Mouse (Mus musculus) neutrophil, adult 5-6 weeks (primary cell): ENCODE measurements around the gene Trpm3. TPM values are rescaled to one million over a fixed set of nuclear protein-coding genes. Genes with fewer than 3 reads are reported as not detected.

Experiments
- ATAC-seq: fragments of 151-379, 151-347 bp; 2 replicates; pipeline ENCODE4 v1.8.0; 2017; ENCODE audit warnings: mild to moderate bottlenecking, moderate TSS enrichment; ENCODE audit not compliant: insufficient number of reproducible peaks, poor library complexity, low FRiP score, severe bottlenecking; ENCODE audit errors: extremely low read depth
- total RNA-seq: library from RNA; stranded (forward); fragments of 200-1000 nt; gene quantifications from 2 replicates; pipeline ENCODE4 v1.2.3, GENCODE M21; 2017

Gene Trpm3
- total RNA-seq, 1 experiment from 2014 or later: not detected

DNA sequence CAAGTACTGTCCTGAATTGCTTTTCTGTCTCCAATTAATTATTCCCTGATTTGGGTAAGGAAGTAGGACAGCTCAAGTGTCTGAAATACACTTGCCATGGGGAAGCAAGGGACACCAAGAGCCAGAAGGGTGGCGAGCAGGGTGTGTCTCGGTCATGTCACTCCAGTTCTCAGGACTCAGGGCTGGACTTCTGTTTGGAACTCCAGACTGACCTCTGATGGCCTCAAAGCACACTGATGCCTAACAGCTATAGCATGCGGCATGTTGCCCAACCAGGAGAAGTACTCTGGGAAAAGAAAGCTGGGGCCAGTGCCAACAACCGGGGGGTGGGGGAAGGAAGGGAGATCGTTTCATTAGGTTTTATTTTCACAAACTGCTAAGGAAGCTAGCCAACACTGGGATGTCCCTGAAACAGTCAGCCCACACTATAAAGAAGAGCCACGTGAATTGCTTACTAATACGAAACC, 791.6 kb downstream of the Trpm3 start:
- no peak for ATAC-seq

DNA sequence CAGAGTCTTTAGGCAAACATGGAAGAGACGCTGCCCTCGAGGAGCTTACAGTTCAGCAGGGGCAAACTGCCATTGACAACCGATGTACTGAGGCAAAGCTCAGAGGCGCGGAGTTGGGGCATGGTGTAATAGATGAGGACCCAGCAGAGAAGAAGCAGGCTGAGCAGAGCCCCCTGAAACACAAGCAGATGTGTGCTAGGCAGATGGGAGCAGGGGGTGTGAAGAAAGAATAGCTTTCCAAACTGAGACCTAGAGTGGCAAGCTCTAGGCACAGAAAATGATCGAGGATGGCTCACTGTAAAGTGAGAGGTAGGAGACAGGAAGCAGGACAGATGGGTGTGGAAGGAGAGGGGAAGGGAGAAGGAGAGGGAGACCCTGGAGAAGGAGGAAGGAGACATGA, 792.2 kb downstream of the Trpm3 start:
- ATAC-seq: no peak

DNA sequence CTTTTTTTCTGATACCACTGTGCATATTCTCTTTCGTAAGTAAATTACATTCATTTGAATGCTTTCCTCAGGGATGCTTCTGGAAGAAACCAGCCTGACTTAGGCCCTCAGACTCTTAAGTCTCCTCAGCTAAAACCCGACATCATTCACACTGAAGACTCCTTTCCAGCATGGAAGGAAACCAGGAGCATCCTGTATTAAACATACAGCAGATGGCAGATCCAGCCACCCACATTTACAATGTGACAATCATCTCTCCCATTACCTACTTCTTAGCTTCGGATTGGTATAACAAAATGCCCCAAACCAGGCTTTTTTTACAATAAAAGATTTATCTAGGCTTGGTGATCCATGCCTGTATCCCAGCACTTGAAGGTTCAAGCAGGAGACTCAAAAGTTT, 796.2 kb downstream of the Trpm3 start:
- no peak for ATAC-seq

DNA sequence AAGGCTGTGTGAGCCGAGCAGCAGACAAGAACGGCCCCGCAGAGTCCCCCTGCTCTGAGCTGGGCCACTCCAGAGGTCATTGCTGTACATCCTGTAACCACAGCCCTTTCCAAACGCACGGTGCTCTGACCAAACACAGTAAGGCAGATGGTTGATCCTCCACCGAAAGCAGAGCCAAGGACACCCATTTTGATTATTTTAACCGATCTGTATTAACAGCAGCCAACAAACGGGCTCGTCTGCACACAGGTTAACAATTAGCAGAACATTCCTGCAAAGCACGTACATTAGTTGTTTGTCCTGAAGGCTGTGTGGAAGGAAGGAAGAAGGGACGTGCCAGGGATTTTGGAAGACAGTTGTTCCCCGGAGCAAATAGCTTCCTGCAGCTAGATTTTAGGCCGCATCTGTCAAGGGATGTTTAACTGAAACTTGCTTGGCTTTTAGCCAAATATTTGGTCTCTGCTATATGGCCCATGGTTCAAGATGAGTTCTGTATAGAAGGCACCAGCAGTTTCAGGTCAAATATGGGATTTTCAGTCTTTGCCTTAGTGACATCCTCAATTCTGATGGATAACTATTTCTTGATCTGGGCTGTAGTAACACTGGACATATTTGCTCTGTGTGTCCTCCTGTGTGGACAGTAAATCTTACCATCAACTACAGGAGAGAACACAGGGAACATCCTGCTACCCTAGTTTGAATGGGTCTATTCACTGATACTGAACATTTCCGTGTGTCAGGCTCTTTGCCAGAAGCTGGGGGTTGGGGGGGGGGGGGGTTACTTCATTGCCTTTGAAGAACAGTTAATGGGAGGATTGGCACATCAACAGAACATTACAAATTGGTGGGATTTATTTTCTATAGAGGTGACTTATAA, 800.2 kb downstream of the Trpm3 start:
- ATAC-seq: no peak

DNA sequence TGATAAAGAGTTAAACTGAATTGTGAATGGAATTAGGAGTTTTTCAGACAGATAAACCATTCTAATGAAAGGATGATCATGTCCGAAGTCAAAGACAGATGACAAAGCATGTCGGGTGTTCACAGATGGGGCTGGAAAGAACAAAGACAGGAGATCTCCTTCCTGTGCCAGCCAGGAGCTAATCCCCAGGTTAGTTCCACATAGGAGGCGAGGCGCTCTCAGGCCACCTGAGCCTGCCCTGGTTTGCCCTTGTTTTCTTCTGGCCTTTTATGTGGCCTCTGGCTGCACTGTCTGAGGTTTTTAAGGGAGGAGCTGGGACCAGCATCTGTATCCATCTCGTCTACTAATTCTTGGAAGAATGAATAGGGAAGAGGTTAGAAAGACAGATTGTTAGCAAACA, 801.0 kb downstream of the Trpm3 start:
- ATAC-seq: no peak

DNA sequence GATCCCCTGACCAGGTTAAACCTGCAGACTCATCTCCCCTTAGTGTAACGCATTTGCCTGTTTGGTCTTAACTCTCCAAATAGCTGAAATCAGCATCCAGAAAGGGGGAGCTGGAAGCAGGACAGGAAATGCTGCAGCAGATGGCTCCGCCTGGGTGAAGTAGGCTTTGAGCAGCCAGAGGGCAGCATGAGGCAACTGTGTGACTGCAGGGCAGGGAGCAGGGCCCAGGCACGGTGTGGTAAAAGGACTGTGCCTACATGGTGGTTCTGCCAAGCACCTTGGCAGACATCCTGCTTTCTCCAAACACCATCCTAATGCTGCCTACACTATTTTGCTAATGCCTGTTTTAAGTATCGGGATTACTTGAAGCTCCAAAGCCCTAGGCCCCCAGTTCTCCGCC, 801.6 kb downstream of the Trpm3 start:
- ATAC-seq: no peak

DNA sequence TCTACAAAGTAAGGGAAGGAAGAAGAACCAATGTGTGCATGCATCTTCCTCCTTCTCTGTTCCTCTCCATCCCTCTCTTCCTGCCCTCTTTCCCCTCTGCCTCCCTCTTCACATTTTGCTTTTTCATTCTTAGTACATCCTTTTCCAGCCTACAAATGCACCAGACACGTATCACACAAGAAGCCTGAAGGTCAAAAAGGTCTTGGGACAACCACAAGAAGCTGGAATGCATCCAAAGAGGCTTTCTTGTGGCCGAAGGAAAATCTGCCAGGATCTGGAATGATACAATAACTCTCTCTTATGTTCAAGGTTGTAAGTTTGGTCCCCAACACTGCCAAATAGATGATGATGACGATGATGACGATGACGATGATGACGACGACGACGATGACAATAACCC, 802.1 kb downstream of the Trpm3 start:
- ATAC-seq: no peak

DNA sequence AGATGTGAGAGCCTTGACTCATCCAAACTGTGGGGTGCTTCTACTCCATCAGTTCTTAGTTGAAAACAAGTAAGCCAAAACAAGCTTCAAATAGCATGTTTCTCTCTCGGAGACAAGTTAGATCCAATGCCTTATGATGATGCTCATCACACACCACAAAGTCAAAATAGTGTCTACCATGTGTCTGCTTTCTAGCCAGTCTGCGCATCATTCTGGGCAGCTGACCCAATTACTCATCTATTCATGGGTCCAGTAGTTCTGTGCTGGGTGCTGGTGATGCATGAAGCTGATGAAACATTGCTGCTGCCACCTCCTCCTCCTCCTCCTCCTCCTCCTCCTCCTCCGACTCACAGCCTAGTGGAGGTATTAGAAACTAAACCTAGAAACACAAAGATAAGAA, 813.6 kb downstream of the Trpm3 start:
- ATAC-seq: no peak

DNA sequence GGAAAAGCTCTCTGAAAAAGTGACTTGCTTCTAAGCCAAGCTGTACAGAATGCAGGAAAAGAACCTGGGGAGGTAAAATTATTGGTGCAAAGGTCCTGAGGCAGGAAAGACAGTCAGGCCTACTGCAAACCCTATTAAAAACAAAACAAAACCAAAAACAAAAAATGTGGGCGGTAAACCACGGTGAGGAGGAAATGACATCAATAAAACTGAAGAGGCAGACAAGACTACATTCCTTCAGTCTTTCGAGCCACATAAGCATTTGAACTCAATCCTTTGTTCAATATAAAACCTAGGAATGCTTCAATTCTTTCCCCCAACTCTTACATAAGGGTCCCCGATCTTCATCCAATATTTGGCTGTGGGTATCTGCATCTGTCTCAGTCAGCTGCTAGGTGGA, 814.3 kb downstream of the Trpm3 start:
- no peak for ATAC-seq

DNA sequence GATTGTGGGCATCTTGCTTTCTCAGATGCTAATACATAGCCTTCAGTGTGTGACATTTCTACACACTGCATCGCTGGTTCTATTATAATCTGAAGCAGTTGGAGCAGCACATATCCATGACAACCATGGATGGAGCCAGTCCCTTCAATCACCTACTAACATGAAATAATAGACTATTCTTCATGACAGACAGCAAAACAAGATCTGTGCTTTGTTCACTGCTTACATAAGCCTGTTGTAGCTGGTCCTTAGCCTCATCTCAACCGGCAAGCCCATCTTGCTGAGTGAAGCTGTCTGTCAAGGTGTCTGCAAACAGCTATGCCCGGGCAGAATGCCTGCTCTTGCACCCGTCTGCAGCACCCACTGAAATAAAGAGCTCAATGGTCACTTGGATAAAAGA, 819.6 kb downstream of the Trpm3 start:
- ATAC-seq: no peak

DNA sequence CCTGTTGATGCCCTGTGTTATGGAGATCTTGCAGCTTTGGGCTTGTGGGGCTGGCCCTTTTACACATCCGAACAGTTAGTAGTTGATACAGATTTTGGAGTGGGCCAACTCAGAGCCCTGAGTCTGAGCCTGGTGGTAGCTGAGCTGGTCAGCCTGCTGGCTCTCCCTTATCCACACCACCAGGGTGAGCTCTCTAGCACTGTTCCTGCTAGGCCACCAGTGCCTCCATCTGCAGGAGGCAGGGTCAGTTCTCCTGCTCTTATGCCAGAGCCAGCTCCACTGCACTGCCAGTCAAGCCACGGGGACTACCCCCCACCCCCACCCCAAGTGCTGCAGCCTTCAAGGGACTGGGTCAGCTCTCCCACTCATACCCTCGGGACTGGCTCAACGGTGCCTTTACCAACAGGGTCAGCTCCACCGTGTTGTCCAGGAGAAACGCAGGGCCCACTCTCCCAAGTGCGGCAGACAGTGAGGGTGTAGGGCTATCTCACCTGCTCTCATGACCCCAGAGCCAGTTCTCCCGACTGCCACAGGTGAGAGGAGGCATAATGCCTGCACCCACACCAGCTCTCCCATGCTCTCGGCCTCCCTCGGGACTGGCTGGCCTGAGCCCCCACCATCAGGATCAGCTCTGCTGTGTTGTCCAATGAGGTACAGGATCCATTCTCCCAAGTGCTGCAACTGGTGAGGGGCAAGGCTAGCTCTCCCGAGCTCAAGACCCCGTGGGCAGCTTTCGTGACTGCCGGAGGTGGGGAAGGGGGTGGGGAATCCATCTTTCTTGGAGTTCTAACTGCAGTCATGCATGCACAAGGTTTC, 821.8 kb downstream of the Trpm3 start:
- no peak for ATAC-seq

DNA sequence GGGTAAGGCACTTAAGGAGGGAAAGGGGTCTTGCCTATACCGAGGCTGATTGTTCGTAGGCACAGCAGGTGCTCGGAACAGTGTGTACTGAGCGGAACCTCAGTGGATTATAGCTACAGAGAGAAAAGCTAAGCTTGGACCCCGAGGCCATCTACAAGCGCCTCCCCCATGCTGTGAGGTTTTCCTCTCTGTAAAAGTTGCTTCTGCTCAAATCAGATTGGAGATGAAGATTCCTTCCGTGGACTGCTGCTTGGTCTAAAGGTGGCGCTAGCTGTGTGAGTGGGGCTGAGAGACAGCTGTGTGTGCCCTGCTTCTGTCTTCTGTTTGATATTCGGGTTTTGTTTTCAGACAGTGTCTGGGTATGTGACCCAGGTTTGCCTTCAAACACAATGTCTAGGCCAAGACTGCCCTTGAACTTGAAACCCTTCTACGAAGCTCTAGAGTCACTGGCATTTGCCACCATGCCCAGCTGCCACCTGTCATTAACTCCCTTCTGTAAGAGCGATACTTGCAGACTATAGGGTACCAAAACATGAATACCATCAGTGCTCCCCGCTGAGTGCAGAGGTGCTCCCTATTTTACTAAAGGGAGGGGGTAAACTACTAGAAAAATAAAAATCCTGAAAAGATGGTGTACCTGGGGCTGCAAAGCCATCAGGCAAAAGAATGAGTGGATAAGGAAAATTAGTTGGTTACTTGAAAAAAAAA, 823.3 kb downstream of the Trpm3 start:
- no peak for ATAC-seq

DNA sequence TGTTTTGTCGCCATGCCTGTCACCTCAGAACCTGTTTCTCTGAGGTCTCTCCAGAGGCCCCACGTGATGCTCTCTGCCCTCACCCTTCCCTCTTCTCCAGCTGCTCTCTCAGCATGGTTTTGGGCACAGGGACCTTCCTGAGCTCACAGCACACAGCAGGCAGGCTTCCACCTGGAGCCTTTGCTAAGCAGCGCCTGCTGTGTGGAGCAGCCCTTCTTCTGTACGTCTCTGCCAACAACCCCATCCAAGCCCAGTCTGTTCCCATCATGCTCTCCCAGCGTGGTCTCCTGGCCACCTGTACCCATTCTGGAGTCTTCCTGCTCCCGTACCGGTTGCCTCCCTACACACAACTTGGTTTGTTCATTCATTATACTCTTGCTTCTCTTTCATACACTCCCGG, 823.9 kb downstream of the Trpm3 start:
- no peak for ATAC-seq

DNA sequence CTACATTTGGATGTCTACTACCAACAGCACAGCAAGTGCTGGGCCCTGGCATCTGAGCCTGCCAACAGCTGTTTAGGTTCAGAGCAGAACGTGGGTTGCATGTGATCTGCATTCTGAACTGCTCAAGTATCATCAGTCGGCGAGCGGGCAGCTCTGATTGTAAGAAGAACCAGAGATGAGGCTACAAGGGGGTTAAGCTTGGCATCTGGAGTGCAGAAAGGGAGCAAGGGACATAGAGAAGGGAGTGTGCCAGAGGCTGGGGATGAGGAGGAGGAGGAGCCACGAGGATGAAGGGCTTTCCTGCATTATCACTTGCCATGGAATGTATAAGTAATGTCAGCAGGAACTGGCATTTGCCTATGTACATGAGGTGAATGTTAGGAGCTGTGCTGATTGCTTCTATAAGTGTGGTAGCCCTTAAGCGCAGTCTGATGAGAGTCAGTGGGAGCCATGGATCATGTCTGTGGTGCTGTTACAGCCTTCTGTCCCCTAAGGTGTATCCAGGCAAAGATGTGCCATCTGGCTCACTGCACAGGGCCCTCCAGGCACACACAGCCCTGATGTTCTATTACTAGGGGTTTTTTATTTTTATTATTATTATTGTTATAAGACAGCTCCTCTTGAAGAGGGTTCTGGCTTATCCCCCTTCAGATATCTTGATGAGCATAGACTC, 825.0 kb downstream of the Trpm3 start:
- ATAC-seq: no peak

DNA sequence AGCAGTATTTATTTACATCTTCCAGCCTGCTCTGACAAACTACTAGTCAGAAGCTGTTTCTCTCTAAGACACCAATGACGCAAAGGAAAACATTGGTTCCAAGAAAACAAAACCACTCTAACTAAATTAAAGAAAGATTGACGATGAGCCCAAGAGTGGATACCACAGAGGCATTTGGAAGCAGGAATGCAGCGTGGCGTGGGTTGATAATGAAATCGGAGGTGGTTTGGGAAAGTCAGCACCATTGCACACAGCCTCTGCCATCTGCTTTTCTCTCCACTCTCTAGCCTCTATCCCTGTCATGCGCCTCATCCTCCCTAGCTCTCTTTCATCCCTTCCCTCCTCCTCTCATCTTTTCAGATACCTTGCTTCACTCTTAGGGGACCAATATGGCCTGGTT, 826.6 kb downstream of the Trpm3 start:
- ATAC-seq: no peak

DNA sequence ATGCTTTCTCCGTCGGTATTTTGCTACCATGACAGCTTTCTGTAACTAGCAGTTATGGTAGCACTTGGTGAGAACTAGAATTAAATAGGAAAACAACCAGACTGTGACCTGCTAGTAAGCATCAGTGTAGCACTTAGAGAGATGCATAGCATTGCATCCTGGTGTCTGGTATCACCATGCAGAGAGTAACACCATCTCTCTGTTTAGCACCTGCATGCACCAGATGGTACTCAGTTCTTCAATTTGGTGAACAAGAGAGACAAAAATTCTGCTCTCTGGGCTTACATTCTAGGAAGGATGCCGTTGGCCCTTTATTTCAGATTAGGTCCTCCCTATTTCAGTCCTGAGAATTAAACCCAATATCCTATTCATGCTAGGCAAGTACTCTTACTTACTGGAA, 834.4 kb downstream of the Trpm3 start:
- no peak for ATAC-seq

DNA sequence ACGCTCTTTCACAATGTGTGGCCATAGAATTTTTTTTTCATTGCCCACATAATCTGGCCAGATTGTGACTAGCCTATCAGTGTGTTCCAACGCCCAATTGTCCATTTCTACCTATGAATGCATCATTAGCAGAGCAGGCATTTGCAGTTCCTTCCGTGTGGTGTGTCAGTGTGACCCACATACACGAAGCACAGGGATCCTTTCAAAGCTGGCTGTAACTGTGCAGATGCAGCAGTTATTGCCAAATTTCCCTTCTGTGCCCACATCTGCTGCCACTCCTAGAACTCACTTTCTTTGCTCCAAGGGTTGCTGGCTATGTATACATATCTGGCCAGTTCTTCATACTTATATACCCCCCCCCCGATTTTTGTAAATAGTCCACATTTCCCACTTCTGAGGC, 834.9 kb downstream of the Trpm3 start:
- ATAC-seq: no peak

DNA sequence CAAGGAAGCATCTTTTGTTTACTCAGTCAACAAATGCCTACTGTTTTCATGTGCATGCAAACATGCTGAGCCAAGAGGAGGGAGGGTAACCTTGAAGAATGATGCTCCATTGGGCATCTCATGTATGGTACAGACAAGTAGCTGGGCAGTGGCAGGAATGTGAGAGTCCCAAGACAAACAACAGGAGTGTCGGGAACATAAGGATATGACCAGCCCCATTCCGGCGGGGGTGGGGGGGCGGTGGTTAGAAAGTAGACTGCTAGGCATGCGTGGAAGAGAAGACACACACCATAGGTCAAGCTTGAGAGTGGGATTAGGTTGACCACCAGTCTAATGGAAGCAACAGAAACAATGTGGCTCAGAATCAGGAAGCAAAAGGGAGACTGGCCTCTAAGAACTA, 837.0 kb downstream of the Trpm3 start:
- no peak for ATAC-seq

DNA sequence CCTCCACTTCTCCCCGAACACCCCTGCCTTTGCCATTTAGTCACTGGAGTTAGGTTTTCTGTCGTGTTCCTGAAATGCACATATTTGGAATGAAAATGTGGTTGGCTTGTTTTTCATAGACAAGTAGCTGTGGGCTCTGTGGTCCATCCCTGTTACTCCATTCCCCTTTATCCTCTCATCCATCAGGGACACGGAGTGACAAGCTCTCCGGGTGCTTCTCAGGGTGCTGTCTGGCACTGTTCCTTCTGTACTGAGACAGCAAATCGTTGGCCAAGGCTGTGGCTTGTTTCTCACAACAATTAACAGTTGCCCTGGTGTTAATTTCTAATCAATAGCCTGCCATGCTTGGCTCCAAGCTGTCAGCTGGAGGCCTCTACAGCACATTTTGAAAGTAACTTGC, 838.7 kb downstream of the Trpm3 start:
- no peak for ATAC-seq
